ENCODE assay signal across 6 mouse cellular contexts in the genomic region with DNA sequence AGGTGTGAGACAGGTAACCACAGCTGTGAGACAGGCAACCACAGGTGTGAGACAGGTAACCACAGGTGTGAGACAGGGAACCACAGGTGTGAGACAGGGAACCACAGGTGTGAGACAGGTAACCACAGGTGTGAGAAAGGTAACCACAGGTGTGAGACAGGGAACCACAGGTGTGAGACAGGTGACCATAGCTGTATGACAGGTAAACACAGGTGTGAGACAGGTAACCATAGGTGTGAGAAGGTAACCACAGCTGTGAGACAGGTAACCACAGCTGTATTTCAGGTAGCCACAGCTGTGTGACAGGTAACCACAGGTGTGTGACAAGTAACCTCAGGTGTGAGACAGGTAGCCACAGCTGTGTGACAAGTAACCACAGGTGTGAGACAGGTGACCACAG.
DNase-seq lines count a peak whose midpoint lies in the region; ATAC-seq and TF ChIP-seq lines count a peak whose summit lies in the region.
"Not testable (repeated sequence)": the region's sequence is repeated elsewhere in the genome, so short reads cannot be mapped to it uniquely, and the experiment has no call there.

No protein-coding gene starts in this region.

- ATAC-seq in forebrain, embryonic 14.5 days; hindbrain, embryonic 11.5 days (ENCODE audit: low FRiP score); lung, embryonic 14.5 days (ENCODE audit: insufficient read depth): not testable (repeated sequence)

- not testable (repeated sequence) for H3K27ac ChIP-seq in forebrain, embryonic 14.5 days (ENCODE audit: low read depth, low read length); hindbrain, embryonic 11.5 days (ENCODE audit: low read depth, low read length); lung, embryonic 14.5 days (ENCODE audit: low read depth)

- not testable (repeated sequence) for H3K27me3 ChIP-seq in forebrain, embryonic 14.5 days (replicated peaks; ENCODE audit: control insufficient read depth, insufficient read depth, low read length); hindbrain, embryonic 11.5 days (ENCODE audit: control insufficient read depth, insufficient read depth, low read length); lung, embryonic 14.5 days (ENCODE audit: insufficient read depth, low read length)

- not testable (repeated sequence) for H3K4me1 ChIP-seq in forebrain, embryonic 14.5 days (ENCODE audit: control insufficient read depth, insufficient read depth, low read length); hindbrain, embryonic 11.5 days (replicated peaks; ENCODE audit: control insufficient read depth, insufficient read depth, low read length); lung, embryonic 14.5 days (ENCODE audit: insufficient read depth)

- peak; percentile 19 for DNase-seq in brain, embryonic 14.5 days (ENCODE audit: low read depth)
- peak; percentile 20 for DNase-seq in forebrain, embryonic 14.5 days (ENCODE audit: low spot score)
- DNase-seq in heart, adult 11 months = peak; percentile 61
- DNase-seq in hindbrain, embryonic 11.5 days (ENCODE audit: low spot score) = peak; percentile 29
- peak; percentile 31 for DNase-seq in lung, embryonic 14.5 days
- DNase-seq in neural tube, embryonic 10.5 days (ENCODE audit: extremely low spot score, low spot score) = peak; percentile 13

- H3K4me3 ChIP-seq in forebrain, embryonic 14.5 days (ENCODE audit: low read depth, low read length); hindbrain, embryonic 11.5 days (ENCODE audit: low read depth, low read length); lung, embryonic 14.5 days (ENCODE audit: low read depth, low read length): not testable (repeated sequence)

- not testable (repeated sequence) for H3K36me3 ChIP-seq in forebrain, embryonic 14.5 days (ENCODE audit: control insufficient read depth, insufficient read depth, low read length); hindbrain, embryonic 11.5 days (ENCODE audit: control insufficient read depth, insufficient read depth, low read length); lung, embryonic 14.5 days (ENCODE audit: insufficient read depth)

- H3K4me2 ChIP-seq in forebrain, embryonic 14.5 days (ENCODE audit: low read length); hindbrain, embryonic 11.5 days (replicated peaks; ENCODE audit: low read depth, low read length); lung, embryonic 14.5 days: not testable (repeated sequence)

- H3K9ac ChIP-seq in forebrain, embryonic 14.5 days (ENCODE audit: low read length); hindbrain, embryonic 11.5 days (ENCODE audit: low read depth, low read length); lung, embryonic 14.5 days: not testable (repeated sequence)

- not testable (repeated sequence) for TF ChIP-seq POLR2A in brain, embryonic 14.5 days (IDR thresholded peaks at IDR 0.05; ENCODE audit: borderline replicate concordance, extremely low read depth, insufficient read depth, insufficient read length, poor library complexity, severe bottlenecking)

- TF ChIP-seq CTCF in brain, embryonic 14.5 days (IDR thresholded peaks at IDR 0.05; ENCODE audit: borderline replicate concordance, extremely low read depth, insufficient read depth, insufficient read length); lung, embryonic 14.5 days (IDR thresholded peaks at IDR 0.05; ENCODE audit: low read depth): not testable (repeated sequence)

- not testable (repeated sequence) for H3K9me3 ChIP-seq in forebrain, embryonic 14.5 days (replicated peaks; ENCODE audit: control insufficient read depth, low read length); hindbrain, embryonic 11.5 days (ENCODE audit: control insufficient read depth, low read length); lung, embryonic 14.5 days (ENCODE audit: low read depth, low read length)
